Mouse (Mus musculus) liver, adult 2 months (tissue): Measurements from ENCODE around the gene Poglut1. TPM values are rescaled to one million over a fixed set of nuclear protein-coding genes. Genes with fewer than 3 reads are reported as not detected.

ENCODE experiments used
- DNase-seq: peaks from one replicate; pipeline ENCODE4 v3.0.0-alpha.2; 2011; ENCODE audit warnings: low read depth, low spot score; ENCODE audit errors: extremely low read depth
- H3K27ac ChIP-seq: fragments of 200-500 bp; replicated peaks from 2 replicates; pipeline ENCODE4 v1.5.1; 2012; ENCODE audit warnings: low read depth, mild to moderate bottlenecking, control low read depth, inconsistent platforms, low read length; ENCODE audit not compliant: insufficient read depth
- H3K27me3 ChIP-seq: fragments of 200-500 bp; 2 replicates; pipeline ENCODE4 v1.6.1; 2012; ENCODE audit warnings: mild to moderate bottlenecking, moderate library complexity, low read length, inconsistent platforms; ENCODE audit not compliant: control insufficient read depth, insufficient read depth
- H3K36me3 ChIP-seq: fragments of 200-500 bp; 2 replicates; pipeline ENCODE4 v1.6.1; 2012; ENCODE audit warnings: low read length, inconsistent platforms; ENCODE audit not compliant: control insufficient read depth, insufficient read depth
- H3K4me1 ChIP-seq: fragments of 200-500 bp; 2 replicates; pipeline ENCODE4 v1.6.1; 2011; ENCODE audit warnings: low read length; ENCODE audit not compliant: control insufficient read depth, insufficient read depth
- H3K4me3 ChIP-seq: fragments of 200-500 bp; 2 replicates; pipeline ENCODE4 v1.5.1; 2011; ENCODE audit warnings: low read depth, mild to moderate bottlenecking, control low read depth, low read length, moderate library complexity; ENCODE audit not compliant: insufficient read depth
- H3K79me2 ChIP-seq: fragments of 200-500 bp; 2 replicates; pipeline ENCODE4 v1.6.1; 2012; ENCODE audit warnings: inconsistent platforms, mild to moderate bottlenecking, low read length, moderate library complexity; ENCODE audit not compliant: control insufficient read depth, insufficient read depth
- H3K9ac ChIP-seq: fragments of 200-500 bp; 2 replicates; pipeline ENCODE4 v1.6.1; 2012; ENCODE audit warnings: low read depth, mild to moderate bottlenecking, control low read depth, inconsistent platforms, low read length
- CTCF ChIP-seq: fragments of 200-500 bp; IDR thresholded peaks from 2 replicates; pipeline ENCODE4 v1.5.1; 2011; ENCODE audit warnings: low read depth, low read length, control low read depth
- POLR2A ChIP-seq: fragments of 200-500 bp; IDR thresholded peaks from 2 replicates; pipeline ENCODE4 v1.6.1; 2011; ENCODE audit warnings: low read length, control low read depth; ENCODE audit not compliant: insufficient read depth; ENCODE audit errors: extremely low read depth
- WGBS: fragments of 180-500 bp; shearing (Covaris S2); methylation state at CpG from one replicate; pipeline ENCODE4 v1.1.7; 2018; 5-methylcytosine and 5-hydroxymethylcytosine counted together
- polyA plus RNA-seq: library from polyadenylated mRNA; depleted of rRNA; stranded (reverse); fragments of >200 nt; gene quantifications from 2 replicates; pipeline ENCODE4 v1.2.3, GENCODE M21; 2012; rRNA removed
- total RNA-seq: library from RNA; depleted of rRNA; stranded (reverse); fragments of >200 nt; gene quantifications from 2 replicates; pipeline ENCODE4 v1.2.3, GENCODE M21; 2014; rRNA removed

The Poglut1 gene
- total and polyA plus RNA-seq, 2 experiments: 6.9 to 12.9 TPM

DNA sequence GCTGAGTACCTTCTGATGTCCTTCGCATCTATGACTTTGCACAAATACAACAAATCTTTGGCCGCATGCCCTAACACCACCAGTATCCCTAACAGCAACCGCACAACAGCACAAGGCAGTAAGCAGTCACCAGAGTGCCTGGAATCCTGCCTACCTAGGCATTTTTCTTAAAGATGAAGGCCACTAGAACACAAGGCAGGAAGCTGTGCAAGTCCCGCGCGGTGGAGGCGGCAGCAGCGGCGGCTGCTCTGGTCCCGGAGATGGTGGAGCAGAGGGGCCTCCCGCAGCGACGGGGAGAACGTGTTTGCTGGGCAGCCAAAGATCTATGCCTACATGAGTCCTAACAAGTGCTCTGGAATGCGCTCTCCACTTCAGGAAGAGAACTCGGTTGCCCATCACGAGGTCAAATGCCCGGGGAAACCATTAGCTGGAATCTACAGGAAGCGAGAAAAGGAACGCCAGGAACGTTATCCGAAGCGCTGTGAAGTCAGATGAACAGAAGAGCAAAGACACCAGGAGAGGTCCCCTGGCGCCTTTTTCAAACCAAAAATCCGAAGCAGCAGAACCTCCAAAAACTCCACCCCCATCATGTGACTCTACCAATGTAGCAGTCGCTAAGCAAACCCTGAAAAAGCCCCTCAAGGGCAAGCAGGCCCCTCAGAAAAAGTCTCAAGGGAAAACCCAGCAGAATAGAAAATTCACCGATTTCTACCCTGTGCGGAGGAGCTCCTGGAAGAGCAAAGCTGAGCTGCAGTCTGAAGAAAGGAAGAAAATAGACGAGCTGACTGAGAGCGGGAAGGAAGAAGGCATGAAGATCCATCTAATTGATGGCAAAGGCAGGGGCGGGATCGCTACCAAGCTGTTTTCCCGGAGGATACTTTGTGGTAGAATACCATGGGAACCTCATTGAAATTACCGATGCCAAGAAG lies 73.5 kb downstream of the Poglut1 start:
- no peaks in the 10 kb centered on the region for H3K36me3 ChIP-seq
- no peaks in the 10 kb centered on the region for H3K27me3 ChIP-seq
- TF ChIP-seq POLR2A (no peak), CTCF (no peak)
- peak overlapping the region; percentile 17 for H3K9ac ChIP-seq
- H3K79me2 ChIP-seq: no peaks in the 10 kb centered on the region
- H3K4me1 ChIP-seq: peaks cover 3% of the 10 kb centered on the region
- H3K27ac ChIP-seq: no peak overlapping the region
- DNase-seq: no peak
- peak overlapping the region; percentile 48 for H3K4me3 ChIP-seq
- 9% methylated on average over 34 of the region's 34 CpGs for WGBS

GRCm38 (mm10) chr16:38475681-38476311 lies 74.3 kb downstream of the Poglut1 start:
- WGBS: 59% methylated on average over 4 of the region's 4 CpGs
- no peak overlapping the region for H3K9ac ChIP-seq
- TF ChIP-seq CTCF: no peak
- no peak for DNase-seq
- peaks cover 3% of the 10 kb centered on the region for H3K4me1 ChIP-seq
- no peaks in the 10 kb centered on the region for H3K79me2 ChIP-seq
- H3K36me3 ChIP-seq: no peaks in the 10 kb centered on the region
- peak overlapping the region; percentile 48; the same call in 1 of the 2 replicates for H3K4me3 ChIP-seq
- no peaks in the 10 kb centered on the region for H3K27me3 ChIP-seq
- no peak overlapping the region for H3K27ac ChIP-seq

Other genes with a start within 250 kb of the Poglut1 start
- gene Maats1, start 208.1 kb downstream of the Poglut1 start, total RNA-seq: not detected in 2 replicates
- not detected in 2 replicates for gene Maats1, start 208.1 kb downstream of the Poglut1 start, polyA plus RNA-seq
- 56.6 and 69.9 TPM in 2 replicates for gene Cox17, start 203.3 kb downstream of the Poglut1 start, total RNA-seq
- gene Cox17, start 203.3 kb downstream of the Poglut1 start, polyA plus RNA-seq: 39.4 and 46.7 TPM in 2 replicates
- not detected in 2 replicates for gene Gm21987, start 203.2 kb downstream of the Poglut1 start, total RNA-seq
- not detected in 2 replicates for gene Gm21987, start 203.2 kb downstream of the Poglut1 start, polyA plus RNA-seq
- 0.18 TPM in 1 of 2 replicates, not detected in the other for gene Popdc2, start 188.0 kb downstream of the Poglut1 start, total RNA-seq
- 0.18 and 0.73 TPM in 2 replicates for gene Popdc2, start 188.0 kb downstream of the Poglut1 start, polyA plus RNA-seq
- 70.6 and 82.1 TPM in 2 replicates for gene Pla1a, start 117.1 kb downstream of the Poglut1 start, total RNA-seq
- gene Pla1a, start 117.1 kb downstream of the Poglut1 start, polyA plus RNA-seq: 46.9 and 55.2 TPM in 2 replicates
- 1.9 and 2.8 TPM in 2 replicates for gene Adprh, start 97.6 kb downstream of the Poglut1 start, total RNA-seq
- 8.0 and 8.5 TPM in 2 replicates for gene Adprh, start 97.6 kb downstream of the Poglut1 start, polyA plus RNA-seq
- gene Cd80, start 94.7 kb downstream of the Poglut1 start, total RNA-seq: 0.28 and 0.67 TPM in 2 replicates
- gene Cd80, start 94.7 kb downstream of the Poglut1 start, polyA plus RNA-seq: 0.29 TPM in 1 of 2 replicates, not detected in the other
- 29.7 and 35.7 TPM in 2 replicates for gene Timmdc1, start 27.6 kb downstream of the Poglut1 start, total RNA-seq
- 30.4 and 34.1 TPM in 2 replicates for gene Timmdc1, start 27.6 kb downstream of the Poglut1 start, polyA plus RNA-seq
- gene Tmem39a, start 8.4 kb upstream of the Poglut1 start, total RNA-seq: 8.1 and 9.3 TPM in 2 replicates
- 37.5 and 58.4 TPM in 2 replicates for gene Tmem39a, start 8.4 kb upstream of the Poglut1 start, polyA plus RNA-seq
- 3.0 and 3.4 TPM in 2 replicates for gene Arhgap31, start 163.0 kb upstream of the Poglut1 start, total RNA-seq
- gene Arhgap31, start 163.0 kb upstream of the Poglut1 start, polyA plus RNA-seq: 1.0 and 1.4 TPM in 2 replicates
- 1.3 and 1.6 TPM in 2 replicates for gene B4galt4, start 192.0 kb upstream of the Poglut1 start, total RNA-seq
- 0.44 and 0.54 TPM in 2 replicates for gene B4galt4, start 192.0 kb upstream of the Poglut1 start, polyA plus RNA-seq